Mouse (Mus musculus): ENCODE measurements at regions not wholly inside any gene's neighbourhood (a gene's known extent, or its start where the extent isn't known, plus 50 kb on each side); places are given as distances from the start of the nearest gene placed in this dataset.

DNA sequence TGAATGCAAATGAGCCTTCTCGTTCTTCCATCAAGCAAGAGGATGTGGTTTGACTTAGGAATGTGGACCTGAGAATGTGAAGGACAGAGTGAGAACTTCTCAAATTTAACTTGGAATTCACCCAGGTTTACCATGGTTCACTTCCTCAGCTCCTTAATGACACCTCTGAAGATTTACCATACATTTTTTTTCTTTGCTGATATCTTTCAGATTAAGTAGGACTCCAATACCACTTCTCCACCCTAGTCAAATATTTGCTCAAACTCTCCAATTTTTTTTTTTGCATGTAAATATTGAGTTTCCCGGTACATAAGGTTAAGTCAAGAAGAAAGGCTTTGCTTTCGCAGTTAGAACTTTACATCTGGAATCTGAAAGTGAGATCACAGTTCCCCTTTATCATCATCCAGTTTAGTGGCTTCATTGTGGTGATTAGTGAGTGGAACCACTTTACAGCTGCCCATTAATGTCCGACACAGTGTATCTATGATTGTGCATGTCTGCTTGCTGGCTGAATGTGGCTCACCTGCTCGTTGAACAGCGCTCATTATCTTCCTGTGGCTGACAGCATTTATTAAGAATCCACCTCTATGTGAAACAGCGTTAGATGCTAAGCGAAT lies 446.0 kb upstream of the Adam34 start:
- no peak for DNase-seq

DNA sequence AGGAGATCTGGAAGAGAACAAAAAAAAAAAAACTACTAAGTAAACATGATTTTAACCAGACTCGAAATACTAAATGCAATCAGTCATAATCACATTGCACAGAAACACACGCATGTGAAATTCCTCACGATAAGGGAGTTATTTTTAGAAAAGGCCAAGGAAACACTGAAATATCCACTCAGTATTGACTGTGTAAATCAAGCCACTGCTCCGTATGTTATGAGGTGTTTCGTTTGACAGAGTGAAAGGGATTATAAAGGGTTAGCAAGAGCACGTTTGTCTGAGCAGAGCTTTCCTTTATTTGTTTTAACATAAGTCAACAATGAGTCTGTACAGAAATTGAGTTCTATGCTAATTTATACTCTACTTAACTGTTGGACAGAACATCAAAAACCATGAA lies 455.3 kb upstream of the Adam34 start:
- DNase-seq = no peak

DNA sequence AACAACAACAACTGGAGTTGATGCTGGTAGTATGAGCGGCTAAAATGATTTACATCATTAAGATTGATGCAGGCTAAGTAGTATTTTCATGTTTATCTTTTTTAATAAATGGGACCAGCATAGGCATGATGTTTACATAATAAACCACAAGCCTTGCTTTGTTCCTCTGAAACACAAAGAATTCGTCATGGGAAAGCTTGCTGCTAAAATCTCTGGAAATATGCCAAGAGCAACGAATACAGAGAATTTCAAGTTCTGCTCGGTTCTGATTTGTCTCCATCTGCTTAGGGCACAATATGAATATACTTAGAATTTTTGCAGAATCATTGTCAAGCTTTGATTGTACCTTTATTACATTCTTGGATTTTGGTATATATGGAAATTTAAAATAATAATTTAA lies 467.2 kb upstream of the Adam34 start:
- DNase-seq = peak in 1 of 2 experiments; percentile 33

DNA sequence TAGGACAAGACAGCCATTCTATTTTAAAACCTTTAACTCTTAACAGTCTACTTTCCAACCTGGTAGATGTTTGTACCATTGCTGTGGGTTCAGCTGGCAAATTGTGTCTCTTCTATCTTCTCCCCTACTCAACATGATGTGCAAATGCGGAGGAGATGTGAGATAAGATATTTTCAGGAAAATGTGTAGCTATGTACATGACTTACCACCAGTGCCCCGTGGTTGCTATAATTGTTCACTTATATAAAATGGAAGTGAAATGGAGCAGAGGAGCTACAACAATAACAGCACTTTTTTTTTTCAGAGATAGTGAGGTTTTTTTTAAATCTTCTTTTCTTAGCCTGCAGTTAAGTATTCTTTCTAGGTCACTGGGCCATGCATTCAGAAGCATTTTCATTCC lies 492.4 kb upstream of the Adam34 start:
- DNase-seq = no peak

DNA sequence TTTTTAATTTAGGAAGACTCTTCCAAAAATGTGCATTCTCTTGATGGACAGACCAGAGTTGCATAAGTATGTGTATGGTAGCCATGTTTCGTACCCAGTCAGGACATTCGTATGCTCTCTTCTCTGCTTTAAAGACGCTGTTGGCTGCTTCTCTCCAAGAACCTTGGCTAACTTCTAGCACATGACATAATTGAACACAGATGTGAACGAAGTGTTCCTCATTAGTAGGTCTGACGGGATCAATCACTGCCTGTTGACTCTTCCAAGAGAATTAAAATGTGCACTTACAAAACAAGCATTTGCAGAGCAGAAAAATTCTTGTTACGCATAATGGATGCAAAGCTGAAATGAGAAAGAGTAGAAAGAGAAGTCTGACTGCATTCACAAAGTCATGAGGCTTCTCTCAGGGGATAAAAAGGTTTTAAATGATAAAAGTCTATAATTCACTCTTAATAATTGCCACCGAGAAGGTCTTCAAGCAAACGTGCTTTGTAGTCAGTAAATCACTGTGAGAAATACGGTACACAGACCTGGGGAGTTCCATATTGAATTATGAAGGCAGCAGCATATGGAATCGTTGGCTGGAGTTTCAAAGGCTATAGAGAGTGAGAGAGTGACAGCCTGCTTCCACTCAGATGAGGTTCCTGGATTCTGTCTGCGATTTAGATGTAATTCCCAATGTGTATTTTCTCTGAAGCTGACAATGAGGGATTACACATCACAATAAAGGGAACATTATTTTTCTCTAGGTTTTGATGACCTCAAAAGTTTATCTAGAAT lies 496.7 kb upstream of the Adam34 start:
- no peak for DNase-seq

DNA sequence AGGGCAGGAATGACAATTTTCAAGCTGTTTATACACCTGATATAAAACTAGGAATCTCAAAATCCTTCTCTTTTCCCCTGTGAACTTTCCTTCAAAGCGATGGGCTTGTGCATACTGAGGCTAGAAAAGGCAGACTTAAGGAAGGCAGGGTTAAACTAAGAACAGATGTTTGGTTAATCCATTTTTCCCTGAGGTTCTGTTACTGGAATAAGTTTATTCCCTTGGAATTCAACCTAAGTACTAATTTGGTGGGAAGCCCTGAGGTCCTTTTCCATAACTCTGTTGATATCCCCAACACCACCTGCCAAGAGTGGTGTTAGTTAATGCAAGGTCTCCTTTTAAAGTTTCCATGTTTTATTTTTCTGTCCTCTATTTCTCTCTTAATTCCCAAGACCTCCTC lies 512.5 kb upstream of the Adam34 start:
- no peak for DNase-seq

DNA sequence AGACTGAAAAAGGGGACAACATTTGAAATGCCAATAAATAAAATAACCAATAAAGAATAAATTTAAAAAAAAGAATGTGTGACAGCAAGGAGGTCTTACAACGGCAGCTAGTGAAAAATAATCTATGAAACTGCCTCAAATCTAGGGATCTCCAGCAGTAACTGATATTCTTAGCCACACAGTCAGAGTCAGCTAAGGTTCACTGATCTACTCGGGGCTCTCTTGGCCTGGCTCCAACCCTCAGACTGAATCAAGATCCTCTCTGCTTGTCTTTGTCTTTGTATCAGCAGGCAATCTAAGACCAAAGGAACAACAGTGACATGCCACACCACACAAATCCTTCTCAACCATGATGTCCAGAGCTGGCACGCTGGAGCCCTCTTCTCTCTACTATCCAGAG lies 542.5 kb upstream of the Adam34 start:
- peak; percentile 12 to 25 for DNase-seq

DNA sequence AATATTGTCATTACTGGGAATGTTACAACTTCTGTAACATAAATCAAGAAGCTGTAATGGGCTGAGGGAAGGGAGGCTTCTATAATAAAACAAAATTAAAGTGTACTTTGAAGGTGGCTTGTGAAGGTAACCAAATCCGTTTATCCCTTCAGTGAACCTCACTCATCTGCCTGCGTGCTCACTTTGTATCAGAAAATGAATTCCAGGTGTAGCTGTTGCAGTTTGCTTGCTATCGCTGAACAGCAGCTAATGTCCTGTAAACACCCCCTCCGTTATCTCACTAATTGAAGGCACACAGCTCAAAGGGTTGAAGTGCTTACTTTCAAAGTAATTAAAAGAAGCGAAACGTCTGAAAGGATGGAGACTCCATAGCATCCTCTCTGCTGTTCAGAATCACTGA lies 547.2 kb upstream of the Adam34 start:
- DNase-seq = no peak

DNA sequence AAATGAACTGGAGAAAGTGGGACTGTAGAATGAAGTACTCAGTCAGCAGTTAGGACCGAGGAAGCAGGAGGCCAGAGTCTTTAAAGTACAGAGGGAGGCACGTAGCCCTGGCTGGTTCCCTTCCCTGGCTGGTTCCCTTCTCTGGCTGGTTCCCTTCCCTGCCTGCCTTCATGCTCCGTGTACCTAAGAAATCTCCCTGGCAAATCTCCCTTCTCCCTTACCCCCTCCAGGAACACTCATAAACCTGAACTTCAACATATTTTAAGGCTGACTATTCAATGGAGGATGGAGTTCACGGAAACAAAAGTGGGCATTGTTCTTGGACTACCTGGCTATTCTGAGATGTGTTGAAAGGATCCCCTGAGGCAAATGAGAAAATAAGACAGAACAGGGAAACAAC lies 551.2 kb upstream of the Adam34 start:
- no peak for DNase-seq

DNA sequence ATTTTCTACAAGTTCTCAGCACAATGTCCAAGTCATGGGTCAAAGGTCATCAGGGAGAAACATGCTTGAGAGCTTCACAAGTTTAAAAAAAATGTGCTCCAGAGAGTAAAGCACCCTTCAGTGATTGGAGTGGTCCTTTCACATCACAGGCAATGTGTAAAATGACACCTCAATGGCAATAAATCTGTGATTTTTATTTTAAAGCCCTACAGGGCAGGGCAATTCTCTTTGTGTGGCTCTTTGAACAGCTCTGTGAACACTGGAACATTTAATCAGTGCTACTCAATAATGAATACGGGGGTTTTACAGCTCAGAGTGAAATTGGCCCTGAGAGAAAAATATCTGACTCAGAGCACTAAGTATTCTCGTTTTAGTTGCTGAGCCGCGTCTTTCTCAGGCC lies 563.5 kb upstream of the Adam34 start:
- DNase-seq = no peak

DNA sequence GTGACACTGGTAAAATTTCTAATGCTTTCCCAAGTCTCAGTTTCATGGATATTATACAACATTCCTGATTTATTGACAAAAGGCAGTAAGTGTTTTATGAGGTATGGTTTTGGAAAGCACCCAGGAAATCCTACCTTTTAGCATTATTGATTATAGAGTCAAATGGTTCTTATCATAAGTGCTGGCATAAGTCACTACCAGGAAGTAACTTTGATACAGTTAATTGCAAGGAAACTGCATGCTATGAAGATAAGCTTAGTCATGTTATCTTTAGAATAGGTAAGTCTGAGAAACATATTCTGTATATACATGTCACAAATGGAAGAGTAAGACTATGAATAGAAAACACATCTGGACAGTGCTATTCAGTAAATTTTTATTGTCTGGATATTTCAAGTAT lies 608.4 kb upstream of the Adam34 start:
- DNase-seq = no peak

DNA sequence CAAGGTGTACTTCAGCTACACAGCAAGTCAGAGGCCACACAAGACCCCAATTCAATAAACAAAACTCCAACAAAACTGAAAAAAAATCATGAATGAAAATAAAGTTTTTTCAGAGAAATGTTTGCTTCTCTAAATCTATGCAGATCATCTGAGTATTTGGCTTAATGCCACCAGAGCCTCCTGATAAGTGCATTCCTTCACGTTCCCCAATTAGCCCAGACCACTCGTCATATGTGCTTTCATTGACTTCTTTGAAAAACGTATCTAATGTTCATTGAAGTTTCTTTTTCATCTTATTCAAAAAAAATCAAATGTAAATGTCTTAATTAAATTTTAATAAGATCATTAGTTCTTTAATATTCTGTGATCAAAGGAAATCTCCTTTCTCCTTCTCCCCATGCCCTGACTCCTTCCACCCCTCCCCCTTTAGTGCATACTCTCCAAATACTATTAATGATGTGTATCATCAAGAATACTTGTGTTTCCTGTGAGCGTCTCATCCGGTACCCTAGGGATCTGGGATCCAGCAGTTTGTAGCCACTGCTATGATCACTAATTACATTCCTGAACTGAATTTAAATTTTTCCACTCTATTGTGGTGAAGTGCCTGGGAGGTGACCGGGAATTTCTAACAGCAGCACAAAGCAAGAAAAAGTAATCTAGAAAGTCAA lies 600.8 kb upstream of the Fat1 start:
- no peak for DNase-seq

DNA sequence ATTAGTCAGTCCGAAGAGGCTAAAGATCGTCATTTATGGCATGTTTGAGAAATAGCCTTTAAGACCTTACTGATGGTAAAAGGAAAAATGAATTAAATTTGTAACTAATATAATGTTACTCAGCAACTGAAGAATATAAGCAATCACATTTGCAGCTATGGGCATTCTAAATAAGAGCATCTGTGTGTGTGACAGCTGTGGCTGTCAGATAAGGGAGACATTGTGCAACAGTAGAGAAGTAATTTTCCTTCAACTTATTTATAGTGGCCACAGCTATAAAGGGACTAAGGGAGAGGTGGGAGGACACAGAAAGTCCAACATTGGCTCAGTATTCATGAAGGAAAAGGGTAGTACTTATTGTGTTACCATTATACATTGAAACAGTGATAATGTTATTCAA lies 591.8 kb upstream of the Fat1 start:
- DNase-seq = no peak

DNA sequence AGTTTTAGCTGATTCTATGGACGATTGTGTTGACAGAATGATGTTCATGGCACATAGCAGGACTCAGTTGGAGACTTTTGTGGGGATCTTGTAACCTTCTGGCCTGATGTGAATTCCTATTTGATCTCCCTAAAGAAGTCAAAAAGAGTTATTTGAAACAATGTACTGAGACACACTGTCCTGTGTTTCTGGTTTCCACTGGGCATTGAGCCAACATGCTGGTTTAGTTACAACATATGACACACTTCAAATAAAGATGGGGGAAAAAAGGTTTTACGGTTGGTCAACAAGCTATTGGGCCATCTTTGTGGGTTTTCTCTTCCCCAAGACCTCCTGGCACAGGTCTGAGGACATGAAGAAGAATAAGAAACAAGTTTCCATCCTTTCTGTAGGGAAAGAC lies 591.3 kb upstream of the Fat1 start:
- peak; percentile 7 to 10 for DNase-seq

DNA sequence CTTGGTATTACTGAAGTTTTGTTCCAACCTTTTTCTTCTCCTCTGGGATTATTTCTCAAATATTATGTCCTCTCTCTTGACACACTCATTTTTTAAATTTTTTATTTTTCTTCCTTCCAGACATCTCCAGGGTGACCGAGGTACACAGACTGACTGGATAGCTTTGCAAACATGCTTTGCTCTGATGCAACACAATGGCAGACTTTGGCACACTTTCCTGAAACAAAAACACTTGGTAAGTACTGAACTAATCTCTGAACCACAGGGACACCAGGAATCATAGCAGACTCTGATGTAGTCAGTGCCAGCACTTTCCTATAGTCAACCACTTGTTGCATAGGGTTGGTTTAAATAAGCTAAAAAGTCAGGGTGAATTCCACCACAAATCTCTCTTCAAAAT lies 587.8 kb upstream of the Fat1 start:
- no peak for DNase-seq

DNA sequence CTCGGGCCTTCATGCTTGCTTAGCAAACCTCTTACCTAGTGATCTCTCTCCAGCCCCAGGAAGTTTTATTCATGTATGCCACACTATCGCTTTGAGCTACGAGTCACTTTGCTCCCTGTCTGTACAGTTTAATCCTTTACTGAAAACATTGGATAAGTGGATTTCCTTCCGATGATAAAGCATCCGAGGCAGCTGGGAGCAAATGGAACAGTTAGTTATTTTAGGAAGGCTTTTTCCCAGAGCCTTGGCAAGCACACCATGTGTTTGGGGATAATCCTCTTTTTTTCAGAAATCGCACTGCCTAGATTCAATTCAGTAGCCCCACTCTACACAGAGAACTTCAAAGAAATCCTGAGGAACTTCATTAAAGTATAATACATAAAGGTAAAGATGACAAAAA lies 561.3 kb upstream of the Fat1 start:
- no peak for DNase-seq

DNA sequence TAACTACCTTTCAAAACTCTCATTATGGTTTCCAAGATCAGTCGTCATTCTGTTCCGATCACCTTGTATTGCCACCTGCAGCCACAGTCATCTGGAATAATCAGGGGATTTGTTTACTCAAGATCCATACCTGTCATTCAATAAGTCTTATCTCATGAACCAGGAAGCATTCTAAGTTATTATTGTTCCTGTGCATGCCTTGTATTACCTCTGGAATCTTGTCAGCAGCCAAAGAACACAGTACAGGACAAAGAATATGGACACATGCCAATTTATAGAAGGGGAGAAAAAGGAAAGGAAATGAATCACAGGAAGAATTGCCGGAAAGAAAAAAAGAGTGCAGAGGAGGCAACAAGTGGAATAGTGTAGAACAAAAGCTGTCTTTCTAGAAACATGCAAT lies 557.5 kb upstream of the Fat1 start:
- no peak for DNase-seq

DNA sequence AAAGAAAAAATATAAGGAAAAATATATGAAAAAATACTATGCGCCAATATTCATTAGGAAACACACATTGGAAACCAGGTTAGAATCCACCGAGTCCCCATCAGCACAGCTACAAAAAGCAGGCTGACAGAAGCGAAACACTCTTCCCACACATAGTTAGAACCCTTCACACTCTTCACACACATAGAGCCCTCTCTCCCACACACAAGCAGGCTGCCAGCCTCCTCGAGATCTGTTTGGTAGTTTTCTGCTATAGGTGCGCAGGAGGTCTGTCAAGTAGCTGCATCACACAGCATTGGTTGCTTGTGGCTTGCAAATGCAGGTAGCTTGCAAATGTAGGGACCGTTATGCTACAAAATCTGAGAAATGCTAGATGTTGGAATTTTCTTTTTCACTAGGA lies 526.8 kb upstream of the Fat1 start:
- DNase-seq = no peak

DNA sequence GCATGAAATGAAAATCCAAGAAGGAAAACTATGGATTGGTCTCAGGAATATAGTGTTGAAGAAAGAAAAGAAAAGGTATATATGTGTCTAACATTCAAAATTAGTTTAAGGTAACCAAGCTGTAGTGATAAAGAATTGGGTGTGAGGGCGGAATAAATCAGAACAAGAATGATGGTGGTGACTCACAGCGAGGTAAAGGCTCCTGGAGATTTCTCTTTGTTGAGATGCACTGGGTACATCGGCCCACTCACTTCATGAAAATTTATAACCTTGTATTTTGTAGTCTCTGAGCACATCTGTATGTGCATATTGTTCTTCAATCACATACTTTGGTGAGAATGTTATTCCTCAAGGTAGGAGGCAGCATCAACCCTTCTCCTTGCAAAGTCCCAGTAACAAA lies 525.0 kb upstream of the Fat1 start:
- DNase-seq = no peak

DNA sequence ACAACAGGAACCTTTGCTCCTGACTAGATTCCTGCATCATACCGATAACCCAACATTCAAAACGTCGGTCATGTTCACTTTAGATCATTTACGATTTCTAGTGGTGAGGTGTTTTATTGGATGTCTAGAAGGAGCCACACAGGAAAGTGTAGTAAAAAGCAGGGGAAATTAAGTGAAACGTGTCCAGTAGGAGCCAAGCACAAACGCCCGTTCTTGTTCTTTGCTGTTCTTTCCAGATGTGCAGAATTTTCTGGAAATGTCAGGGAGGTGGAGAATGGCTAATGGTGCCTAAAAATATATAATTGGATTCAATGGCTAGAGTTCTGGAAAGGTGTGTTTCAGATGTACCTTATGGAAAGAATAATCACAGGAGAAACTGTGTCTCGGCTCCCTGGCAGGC lies 517.2 kb upstream of the Fat1 start:
- no peak for DNase-seq

DNA sequence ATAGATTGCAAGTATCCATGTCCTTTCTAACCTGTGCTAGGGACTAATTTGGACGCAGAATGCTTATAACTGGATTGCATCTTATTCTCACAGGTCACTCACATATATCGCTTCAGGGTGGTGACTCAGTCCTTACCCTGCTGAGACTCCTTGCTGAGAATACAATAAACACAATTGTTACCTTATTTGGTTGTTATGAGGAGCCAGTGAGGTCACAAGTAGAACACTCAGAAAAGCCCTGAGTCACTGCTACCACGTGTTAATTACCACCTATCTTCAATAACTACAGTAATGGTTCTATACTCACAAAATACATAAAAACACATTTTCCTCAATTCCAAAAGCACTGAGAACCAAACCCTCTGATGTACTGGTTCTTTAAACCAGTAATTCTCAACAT lies 479.8 kb upstream of the Fat1 start:
- DNase-seq = no peak

DNA sequence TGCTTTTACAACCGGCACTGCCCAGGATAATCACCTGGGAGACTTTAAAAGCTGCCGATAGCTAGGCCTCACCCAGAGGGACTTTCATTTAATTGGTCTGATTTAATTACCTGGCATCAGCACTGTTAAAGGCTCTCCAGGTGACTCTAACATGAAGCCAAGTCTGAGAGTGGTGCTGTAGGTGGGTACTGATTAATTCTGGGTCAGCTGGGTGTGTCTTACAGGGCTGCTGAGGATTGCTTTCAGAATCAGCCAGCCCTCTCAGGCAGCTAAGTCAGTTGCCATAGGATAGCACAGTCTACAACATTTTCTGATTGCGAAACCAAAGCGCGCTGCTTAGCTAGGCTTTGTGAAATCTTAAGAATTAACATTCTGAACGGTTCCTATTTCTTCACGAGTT lies 478.9 kb upstream of the Fat1 start:
- peak in 1 of 2 experiments; percentile 6 for DNase-seq

DNA sequence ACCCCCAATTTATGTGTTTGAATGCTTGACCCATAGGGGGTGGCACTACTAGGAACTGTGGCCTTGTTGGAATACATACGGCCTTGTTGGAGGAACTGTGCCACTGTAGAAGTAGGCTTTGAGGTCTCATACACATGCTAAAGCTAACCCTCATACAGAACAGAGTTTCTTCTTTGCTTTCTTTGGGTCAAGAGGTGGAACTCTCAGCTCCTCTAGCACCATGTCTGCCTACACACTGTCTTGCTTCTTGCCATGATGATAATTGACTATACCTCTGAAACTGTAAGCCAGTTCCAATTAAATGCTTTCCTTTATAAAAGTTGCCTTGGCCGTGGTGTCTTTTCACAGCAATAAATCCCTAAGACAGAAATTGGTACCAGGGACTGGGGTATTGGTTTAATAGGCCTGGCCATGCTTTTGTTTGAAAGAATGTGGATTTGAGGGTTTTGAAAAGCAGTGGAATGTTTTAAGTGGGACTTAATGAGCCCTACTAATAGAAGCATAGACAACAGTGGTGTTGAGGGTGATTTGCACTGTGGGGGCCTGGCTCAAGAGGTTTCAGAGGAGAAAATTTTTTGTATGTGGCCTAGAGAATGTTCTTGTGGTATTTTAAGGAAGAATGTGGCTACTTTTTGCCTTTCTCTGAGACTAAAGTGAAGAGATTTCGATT lies 468.7 kb upstream of the Fat1 start:
- no peak for DNase-seq

DNA sequence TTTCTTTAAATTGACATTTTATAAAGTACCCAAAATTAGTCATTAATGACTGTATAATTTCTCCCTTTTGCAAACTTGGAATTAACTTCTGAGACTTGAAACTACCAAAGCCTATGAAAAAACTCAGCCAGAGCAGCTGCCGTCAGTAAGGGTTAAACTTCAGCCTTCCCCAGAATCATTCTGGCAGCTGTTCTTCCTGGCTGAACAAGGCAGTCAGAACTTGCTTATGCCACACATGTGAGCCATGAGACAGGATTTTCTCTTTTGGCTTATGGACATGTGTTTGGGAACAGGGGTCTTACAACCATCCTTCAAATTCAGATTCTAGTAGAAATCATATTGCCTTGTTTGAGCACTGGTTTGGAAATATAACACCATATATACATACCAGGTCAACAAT lies 422.4 kb upstream of the Fat1 start:
- DNase-seq = no peak
